Mouse (Mus musculus) stomach, postnatal 0 days (tissue): Measurements from ENCODE around the gene Samd4.

Experiments
- CTCF ChIP-seq: IDR thresholded peaks from 2 replicates; pipeline ENCODE4 v1.5.1; 2016; ENCODE audit warnings: antibody characterized with exemption, low read depth, mild to moderate bottlenecking, moderate library complexity
- EP300 ChIP-seq: optimal IDR thresholded peaks from 2 replicates; pipeline ENCODE3; 2016; ENCODE audit warnings: antibody characterized with exemption

GRCm38 (mm10) chr14:47032140-47032539 is 149.5 kb downstream of the Samd4 start:
- no peak for TF ChIP-seq EP300
- TF ChIP-seq CTCF, result no peak
